Mouse (Mus musculus) lung, adult 2 months (tissue): Measurements from ENCODE around the gene Ppp1r9a.

ENCODE experiments used
- CTCF ChIP-seq: fragments of 200-500 bp; IDR thresholded peaks from 2 replicates; pipeline ENCODE4 v1.5.1; 2011; ENCODE audit warnings: mild to moderate bottlenecking, low read length, control low read depth; ENCODE audit not compliant: insufficient read depth
- POLR2A ChIP-seq: fragments of 200-500 bp; IDR thresholded peaks from 2 replicates; pipeline ENCODE4 v1.6.1; 2011; ENCODE audit warnings: low read depth, mild to moderate bottlenecking, control low read depth, low read length, borderline replicate concordance; ENCODE audit errors: extremely low read depth

- TF ChIP-seq CTCF (no peak), POLR2A (no peak)
Observed at GRCm38 (mm10) chr6:4943821-4944220, 41.1 kb downstream of the Ppp1r9a start.
